Mouse (Mus musculus) urinary bladder, postnatal 10 days (tissue): Measurements from ENCODE around the gene Nrxn2.

ENCODE experiments used
- DNase-seq: peaks from one replicate; pipeline ENCODE4 v3.0.0; 2022; ENCODE audit warnings: low spot score

Nrxn2 gene

DNA sequence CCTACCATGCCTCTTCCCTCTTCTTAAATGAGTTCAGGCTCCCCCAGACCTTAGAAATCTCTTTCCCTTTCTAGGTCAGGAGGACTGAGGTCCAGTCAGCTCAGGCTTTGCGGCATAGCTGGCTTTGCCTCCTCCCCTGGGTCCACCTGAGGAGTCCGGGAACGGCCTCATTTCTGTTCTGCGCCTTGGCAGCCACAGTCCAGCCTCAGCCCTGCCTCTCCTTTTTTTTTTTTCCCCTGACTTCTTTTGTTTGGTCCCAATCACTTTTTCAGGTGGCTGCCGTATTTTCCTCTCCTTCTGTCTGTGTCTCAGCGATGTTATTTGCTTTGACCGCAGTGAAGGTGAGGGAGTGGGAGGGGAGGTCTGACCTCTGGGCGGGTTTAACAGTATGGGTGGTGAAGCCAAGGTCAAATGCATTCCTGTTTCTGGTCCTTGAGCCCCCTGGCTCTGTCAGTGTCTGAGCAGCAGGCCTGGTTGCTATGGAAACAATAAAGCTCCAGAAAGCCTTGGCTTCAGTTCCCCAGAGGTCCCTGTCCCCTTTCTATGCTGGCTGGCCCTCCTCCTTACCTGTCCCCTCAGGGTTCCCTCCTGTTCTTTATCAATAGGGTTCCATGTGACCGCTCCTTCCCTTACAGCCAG is 34.3 kb downstream of the Nrxn2 start:
- DNase-seq, result no peak

DNA sequence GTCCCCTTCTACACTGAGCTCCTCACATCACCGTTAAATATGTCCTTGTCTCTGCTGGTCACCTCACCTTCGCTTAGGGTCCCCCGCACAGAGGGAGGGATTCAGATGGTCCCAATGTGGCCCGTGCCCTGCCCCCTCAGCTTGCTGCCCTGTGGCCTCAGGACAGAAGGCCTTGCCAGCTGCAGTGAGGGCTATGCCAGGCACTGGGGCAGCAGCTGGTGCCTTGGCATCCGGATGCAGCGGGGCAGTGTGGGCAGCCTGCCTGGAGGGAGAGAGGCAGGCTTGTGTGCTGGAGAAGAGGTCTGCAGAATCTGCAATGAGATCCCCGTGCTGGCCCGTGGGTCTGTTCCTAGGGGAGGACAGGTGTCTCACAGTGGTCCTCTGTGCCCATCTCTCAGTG is 34.8 kb downstream of the Nrxn2 start:
- no peak for DNase-seq

DNA sequence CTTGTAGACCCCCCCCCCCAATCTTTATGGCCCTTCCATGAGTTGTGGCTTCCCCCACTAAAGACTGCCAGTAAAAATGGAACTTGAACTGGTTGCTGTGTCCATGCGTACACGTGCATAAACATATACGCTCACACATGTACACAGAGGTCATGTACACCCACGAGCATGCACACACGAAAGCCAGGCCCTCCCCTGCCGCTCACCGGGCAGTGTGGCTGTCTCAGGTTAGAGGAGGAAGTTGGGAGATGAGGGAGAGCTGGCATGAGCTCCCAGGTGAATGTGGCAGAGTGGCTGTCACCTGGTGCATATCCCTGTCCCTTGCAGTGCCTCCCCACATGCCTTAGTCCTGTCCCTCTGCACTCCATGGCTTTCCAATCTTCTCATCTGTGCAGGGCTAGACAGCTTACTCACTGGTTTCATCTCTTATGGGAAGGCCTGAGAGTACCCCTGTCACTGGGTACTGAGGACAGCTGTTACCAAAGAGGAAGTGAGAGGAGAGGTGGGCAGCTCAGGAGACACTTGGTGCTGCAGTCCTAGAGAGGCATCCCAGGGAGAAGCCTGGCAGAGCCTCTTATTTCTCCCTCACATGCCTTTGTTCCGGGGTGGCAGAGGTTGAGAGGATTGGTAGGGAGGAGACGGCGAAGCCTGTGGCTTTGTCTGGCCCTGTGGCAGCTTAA is 35.6 kb downstream of the Nrxn2 start:
- DNase-seq, result no peak

DNA sequence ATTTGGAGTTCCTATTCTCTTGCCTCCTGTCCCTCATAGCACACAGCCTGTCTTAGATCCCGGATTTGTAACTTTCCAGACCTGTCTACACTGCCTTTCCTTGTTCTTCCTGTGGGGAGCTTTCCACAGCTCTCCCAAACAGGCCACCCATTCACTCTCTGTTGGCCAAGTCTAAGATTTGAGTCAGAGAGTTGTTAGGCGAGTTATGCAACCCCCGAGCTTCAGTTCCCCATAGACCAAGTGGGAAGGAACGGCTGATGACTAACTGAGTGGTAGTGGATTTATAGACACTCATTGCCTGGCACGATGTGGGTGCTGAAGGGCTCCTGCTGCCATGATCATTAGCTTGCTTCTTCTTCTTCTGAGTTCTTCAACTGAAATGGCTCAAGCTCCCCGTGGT is 41.0 kb downstream of the Nrxn2 start:
- no peak for DNase-seq

DNA sequence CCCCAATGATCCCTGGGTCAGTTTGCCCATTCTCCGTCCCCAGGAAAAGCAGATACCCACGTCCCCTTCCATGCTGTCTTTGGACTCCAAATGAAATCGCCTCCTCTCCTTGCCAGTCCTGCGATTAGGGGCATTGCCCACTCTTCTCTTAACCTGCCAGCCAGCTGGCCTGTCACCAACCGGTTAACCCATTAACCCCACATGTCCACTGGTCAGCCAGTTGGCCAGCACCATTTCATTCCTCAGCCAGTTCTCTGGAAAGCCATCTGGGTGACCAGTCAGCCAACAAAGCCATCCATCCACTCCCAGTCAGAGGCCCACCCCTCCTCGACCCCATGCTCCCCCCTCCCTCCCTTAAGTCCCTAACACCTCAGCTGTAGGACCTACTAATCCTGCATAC is 44.3 kb downstream of the Nrxn2 start:
- no peak for DNase-seq

DNA sequence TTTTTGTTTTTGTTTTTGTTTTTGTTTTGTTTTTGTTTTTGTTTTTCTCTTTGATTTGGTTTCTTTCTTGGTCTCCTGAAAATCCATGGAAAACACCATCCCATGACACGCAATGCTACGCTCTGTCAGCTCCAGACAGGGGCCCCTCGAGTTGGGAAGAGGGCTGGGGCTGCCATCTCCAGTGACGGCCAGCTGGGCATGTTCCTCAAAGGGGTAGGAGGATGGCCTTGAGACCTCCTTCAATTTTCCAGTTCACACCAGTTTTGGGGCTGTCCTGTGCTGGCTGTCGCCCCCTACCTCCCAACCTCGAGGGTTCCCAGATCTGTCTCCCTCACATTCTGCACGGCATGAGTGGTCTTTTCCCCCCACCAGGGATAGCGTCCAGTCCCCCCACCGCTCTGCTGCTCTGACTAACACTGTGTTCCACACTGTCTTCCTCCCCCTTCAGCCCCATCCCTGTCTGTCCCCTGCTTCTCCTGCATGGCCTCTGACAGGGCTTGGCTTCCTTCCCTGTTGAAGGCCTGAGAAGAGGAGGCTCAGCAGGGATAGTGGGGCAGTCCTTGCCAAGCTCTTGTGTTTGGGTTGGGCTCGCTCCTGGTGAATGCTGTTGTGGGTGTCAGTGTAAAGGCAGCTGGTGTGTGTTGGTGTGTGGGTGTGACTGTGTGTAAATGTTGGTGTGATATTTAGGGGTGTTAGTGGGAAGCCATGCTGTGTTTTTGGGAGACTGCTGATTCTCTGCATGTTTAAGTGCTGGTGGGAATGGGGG is 46.0 kb downstream of the Nrxn2 start:
- no peak for DNase-seq

DNA sequence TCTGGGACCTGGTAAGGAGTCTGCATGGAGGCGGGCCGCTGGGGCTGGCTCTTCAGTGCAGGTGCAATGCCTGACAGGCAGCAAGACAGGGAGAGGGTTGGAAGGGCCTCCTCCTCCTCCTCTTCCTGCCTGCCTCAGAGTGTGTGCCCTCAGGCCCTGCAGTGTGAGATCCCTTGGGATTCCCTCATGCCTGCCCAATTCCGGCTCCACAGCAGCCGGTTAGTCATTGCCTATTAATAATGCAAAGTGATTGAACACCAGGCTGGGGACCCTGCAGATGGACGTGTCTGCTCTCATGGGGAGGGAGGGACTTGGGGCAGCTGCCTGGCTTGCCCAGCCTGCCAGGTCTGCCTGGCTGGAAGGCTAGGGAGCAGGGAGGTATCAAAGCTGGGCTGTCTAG is 46.6 kb downstream of the Nrxn2 start:
- DNase-seq, result no peak

DNA sequence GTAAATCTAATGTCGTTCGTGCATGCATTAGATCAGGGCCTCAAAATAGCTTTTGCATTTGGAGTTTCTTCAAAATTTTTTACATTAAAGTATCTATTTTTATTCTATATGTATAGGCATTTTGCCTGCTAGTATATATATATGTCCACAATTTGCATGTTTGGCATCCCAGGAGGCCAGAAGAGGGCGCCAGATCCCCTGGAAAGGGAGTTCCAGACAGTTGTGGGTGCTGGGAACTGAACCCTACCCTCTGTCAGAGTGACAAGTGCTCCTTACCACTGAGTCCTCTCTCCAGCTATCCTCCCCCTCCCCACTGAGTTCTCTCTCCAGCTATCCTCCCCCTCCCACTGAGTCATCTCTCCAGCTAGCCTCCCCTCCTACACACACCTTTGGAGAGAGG is 48.4 kb downstream of the Nrxn2 start:
- DNase-seq, result no peak

DNA sequence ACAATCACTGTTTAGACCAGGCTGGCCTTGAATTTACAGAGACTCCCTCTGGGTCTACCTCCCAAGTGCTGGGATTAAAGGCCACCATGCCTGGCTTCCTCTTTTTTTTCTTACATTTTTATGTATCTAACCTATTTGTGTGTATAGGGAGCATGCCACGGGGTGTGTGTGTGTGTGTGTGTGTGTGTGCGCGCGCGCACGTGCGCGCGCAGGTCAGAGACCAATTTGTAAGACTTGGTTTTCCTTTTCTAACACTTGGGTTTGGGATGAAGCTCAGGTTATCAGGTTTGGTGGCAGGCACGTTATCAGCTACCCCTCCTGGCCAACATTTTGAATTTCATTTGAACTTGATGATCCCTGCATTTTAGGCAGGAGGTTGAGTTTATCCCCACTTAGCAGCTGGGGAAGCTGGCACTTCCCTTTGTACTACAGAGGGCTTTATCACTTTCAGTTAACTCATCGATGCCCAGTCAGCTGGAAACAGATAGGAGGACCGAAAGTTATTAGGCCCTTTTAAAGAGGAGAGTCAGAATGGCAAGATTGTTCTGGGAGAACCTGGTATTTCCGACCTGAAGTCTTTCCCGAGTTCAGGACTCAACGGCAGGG is 48.9 kb downstream of the Nrxn2 start:
- no peak for DNase-seq

DNA sequence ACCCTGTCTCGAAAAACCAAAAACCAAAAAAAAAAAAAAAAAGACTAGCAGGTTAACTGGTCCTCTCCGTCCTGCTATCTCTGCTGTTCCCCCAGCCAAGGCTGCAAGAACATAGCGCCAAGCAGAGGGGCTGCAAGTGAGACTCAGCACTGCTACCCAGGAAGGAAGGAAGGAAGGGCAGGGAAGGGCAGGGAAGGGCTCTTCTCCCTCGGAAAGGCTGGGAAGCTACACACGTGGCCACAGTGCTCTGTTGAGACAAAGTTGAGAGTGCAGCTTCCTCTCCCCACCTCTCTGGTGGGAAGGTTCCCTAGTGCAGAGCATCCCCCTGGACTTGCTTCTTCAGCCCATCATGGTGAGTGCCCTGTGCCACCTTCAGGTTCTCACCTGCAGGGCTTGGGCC is 53.1 kb downstream of the Nrxn2 start:
- DNase-seq, result no peak

DNA sequence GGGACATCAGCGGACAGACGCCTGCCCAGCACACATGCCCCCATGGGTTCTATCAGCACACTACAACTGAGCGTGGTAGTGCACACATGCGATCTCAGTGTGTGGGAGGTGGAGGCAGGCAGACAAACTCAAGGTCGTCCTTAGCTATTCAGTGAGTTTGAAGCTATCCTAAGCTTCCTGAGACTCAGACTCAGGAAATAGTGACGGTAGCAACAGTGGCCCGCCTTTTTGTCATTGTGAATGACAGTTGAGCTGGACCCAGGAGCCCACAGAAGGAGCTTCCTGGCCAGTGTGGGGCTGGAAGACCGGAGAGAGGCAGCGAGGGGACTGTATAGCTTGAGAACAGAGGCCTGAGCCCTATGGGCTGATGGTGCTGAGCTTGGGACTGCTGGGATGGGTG is 54.3 kb downstream of the Nrxn2 start:
- no peak for DNase-seq

DNA sequence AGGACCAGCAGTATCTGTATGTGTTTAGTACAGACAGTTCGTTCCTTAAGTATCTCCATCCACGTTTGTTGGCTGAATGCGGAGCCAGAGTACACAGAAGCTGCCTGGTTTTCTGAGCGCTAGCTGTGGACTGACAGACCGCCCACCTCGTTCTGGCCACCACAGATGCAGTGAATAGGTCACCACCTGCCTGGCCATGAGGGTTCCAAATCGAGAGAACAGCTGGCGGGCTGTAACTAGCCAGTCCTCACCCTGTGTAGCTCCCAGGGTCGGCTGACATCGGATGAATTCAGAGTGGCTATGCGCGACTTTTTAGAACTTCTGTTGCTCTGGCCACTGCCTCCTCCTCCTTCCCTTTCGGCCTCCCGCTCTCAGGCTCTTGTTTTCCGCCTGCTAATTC is 56.2 kb downstream of the Nrxn2 start:
- no peak for DNase-seq

DNA sequence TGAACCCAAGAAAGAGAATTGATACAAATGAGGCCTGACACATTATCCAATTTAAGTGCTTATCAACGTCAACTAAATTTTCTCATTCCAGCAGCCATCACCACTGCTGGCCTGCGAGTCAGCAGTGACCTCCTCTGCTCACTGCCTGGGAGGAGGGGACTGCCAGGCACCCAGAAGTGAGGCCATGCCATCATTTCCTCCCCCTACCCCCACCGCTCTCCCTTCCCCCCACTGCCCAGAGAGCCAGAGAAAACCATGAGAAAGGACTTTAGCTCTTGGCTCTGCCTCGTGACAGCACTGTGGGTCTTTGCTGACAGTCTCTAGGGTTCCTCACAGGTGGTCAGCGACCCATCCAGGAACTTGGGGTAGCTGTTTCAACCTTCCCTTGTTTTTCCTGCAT is 56.6 kb downstream of the Nrxn2 start:
- no peak for DNase-seq

DNA sequence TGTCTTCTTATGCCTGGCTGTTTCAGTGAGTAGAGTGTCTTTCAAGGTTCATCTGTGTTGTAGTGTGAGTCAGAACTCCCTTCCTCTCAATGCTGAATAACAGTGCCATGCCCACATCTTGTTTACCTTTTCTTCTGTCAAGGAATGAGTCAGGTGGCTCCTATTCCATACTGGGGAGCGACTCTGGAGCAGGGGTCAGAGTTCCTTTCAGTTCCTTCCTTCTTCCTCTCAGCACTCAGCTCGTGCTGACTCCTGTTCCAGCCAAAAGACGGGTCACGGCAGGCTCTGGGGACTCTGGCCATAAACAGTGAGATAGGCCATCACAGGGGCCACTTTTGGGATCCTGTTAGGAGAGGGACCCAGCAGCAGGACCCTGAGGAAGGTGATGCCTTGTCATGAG is 58.5 kb downstream of the Nrxn2 start:
- no peak for DNase-seq

DNA sequence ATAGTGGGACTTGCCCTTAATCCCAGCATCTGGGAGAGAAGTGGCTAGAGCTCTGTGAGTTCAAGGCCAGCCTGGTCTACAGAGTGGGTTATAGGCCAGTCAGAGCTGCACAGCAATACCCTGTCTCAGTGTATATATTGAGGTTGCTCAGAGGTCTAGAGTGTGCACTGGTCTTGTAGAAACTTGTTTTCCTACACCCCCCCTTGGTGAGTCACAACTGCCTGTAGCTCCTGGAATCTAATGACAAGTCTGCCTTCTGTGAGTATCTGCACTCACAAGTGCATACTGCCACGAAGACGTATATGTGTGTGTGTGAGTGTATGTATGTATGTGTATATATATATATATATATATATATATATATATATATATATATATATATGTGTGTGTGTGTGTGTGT is 60.0 kb downstream of the Nrxn2 start:
- no peak for DNase-seq

DNA sequence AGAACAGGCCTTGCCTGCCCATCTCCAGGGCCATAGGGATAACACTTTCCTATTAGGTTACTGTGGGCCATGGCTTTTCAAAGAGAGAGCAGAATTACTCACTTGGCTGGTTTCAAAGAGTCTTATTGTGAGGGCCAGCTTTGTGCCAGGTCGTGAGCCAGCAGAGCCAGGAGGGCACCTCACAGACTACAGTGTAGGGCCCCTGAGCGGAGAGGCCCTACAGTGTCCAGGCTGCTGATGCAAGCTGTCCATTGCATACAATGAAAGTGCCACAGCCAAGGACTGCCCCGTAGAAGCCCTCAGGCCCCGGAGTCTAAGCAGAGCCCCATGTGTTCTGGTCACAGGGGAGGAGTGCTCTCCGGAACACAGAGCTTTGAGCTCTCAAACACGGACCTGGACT is 64.4 kb downstream of the Nrxn2 start:
- DNase-seq, result no peak

DNA sequence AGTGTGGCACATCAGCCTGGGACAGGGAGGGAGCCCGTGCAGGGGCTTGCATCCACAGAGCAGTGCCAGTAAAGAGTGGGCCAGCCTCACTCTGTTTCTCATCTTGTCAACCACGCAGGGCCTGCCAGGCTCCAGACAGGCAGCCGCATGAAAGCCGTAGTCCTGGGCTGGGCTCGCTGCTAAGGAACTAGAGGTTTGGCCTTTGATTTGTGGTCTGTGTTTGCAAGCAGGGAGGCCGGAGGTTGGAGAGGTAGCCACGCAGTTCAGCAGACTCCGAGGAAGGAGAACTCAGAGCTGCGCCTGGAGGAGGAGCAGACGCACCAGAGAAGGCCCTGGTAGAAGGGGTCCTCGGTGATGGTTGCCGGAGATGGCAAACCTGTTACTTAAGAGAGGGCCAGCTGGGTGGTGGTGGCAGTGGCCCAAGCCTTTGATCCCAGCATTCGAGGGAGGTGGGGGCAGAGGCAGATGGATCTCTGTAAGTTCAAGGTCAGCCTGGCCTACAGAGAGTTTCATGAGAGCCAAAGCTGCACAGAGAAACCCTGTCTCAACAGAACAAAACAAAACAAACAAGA is 66.6 kb downstream of the Nrxn2 start:
- DNase-seq, result no peak

DNA sequence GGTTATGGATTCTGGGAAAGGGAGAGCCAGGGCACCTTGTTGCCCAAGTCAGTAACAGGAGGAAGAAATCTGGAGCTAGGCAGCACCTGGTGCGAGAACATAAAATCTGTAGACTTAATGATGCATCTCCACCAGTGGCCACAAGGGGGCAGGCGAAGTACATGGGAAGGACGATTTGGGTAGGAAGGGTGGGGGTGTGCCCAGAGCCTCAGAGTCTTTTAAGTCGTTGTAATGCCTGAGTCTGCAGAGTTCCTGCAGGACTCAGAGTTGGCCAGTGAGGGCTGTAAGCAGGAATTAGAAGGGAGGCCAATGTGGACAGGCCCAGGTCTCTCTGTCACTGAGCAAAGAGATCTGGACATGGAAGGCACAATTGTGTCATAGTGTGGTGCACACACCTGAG is 70.5 kb downstream of the Nrxn2 start:
- DNase-seq, result peak; percentile 61

DNA sequence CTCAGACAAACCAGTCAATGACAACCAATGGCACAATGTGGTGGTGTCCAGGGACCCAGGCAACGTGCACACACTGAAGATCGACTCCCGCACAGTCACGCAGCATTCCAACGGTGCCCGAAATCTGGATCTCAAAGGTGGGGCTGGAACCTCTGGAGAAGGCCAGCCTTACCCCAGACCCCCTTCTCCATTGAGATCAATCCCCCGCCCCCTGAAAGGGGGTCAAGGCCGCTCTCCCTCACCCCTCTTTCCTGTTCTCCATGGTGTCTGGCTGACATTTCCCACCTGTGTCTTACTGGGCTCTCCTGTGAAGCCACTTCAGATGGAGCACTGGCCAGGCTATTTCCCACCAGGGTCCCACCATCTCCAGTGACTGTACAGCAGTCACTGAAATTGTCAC is 73.0 kb downstream of the Nrxn2 start:
- DNase-seq, result no peak

DNA sequence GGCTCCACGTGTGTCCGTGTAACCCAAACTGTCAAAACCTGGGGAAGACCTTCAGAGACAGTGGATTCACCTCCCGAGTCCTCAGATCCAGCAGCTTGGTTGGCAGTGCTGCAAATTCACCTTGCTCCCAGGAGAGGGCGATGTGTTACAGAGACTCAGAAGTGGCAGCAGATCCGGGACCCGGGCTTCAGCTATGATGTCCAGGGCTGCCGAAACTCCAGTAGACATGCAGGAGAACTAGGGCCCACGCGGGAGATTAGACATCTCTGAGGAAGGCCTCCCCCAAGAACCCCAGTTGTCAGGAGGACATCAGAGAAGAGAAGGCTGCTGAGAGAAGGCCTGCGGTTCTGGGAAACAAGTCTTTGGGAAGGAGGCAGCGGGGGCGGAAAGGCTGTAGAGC is 73.6 kb downstream of the Nrxn2 start:
- no peak for DNase-seq

DNA sequence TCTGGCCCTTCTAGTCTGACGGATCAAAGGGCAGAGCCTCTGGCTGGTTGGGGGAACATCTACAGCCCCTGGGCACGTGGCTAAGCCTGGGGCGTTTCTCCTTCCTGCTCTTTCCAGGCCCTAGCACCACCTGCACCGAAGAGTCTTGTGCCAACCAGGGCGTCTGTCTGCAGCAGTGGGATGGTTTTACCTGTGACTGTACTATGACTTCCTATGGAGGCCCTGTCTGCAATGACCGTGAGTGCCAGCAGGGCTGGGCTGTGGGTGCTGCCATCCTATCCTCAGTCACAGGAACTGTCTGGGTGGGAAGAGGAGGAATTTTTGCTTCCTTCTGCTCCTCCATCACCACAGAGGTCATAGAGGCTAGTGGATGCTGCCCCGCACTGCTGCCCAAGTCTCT is 74.7 kb downstream of the Nrxn2 start:
- DNase-seq, result no peak

DNA sequence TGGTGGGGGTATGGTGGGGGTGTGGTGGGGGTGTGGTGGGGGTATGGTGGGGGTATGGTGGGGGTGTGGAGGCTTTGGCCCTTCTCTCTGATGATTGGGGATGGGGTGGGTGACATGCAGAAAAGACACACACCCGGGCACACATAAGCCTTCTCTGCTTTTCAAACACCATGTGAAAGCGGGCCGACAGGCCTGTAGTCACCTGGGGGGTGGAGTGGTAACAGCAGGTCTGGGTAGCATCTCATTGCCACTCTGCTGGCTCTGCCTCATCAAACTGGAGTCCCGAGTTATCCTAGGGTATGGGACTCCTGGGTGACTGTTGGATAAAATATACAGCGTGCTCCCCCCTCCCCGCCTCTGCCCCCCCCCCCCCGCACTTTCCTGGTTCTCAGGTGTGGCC is 75.5 kb downstream of the Nrxn2 start:
- DNase-seq, result no peak
